Mouse (Mus musculus): ENCODE results near the gene Rapsn. TPM values are rescaled to one million over a fixed set of nuclear protein-coding genes. Genes with fewer than 3 reads are reported as not detected.
"Not testable (repeated sequence)": the region's sequence is repeated elsewhere in the genome, so short reads cannot be mapped to it uniquely, and the experiment has no call there.

Gene Rapsn
- 2.1 and 3.0 TPM in 2 replicates for polyA plus RNA-seq (2015; fragmentation: Nextera tagmentation; extraction: Ambion mirVana)

DNA sequence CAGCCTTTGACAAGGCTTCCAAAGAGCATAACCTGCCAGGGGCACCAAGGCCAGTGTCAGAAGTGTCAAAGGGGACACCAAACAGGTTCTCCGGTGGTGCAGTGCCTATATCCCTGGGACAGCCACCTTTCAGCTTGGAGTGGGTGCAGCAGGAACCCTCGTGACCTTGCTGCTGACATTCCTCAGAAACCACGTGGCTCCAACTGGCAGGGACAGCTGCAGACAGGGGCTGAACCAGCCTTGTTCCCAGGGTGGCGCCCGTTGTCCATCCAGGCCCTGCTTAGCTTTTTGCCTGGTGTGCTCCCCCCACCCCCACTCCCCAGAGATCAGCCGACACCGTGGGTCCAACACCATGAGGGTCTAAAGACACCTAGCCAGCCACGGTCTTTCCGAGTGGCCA is at the start of gene Rapsn:
Rapsn (plus strand) TSS at position 236 of the 400 bp plus-strand sequence.
- WGBS, result 72% methylated on average over 9 of the region's 9 CpGs
- ATAC-seq (ENCODE audit: low read depth), result no peak

DNA sequence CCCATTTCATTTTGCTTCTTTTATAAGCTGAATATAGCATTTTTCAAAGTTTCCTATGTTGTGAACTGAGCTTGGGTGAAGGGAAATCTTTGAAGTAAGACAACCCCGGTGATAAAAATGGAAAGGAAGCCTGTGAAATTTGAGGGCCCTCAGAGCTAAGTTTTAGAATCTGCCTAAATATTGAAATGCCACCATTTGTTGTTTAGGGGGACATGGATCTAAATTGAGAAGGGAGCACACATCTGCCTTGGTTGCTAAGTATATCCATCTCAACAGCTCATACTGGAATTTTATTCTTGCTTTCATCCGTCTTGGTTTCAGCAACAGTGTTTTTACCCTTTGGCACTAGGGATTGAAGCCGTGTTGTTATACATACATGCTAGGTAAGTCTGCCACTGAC is 49.4 kb upstream of the Rapsn start:
- WGBS, result 94% methylated on average over 3 of the region's 3 CpGs
- no peak for ATAC-seq (ENCODE audit: low read depth)
- Histone ChIP-seq H3K4me2 (no peak overlapping the region), H3K4me1 (replicated peaks) (no peaks in the 10 kb centered on the region; the same call in 1 of the 2 replicates), H3K27me3 (no peaks in the 10 kb centered on the region), H3K9ac (no peak overlapping the region), H3K36me3 (no peaks in the 10 kb centered on the region), H3K4me3 (no peak overlapping the region), H3K9me3 (no peaks in the 10 kb centered on the region), H3K27ac (replicated peaks) (no peak overlapping the region)

More for the DNA sequence above, at the start of gene Rapsn:
- no peak within 1 kb of the TSS for H3K4me3 ChIP-seq
- H3K4me1 ChIP-seq (replicated peaks), result no peaks in the 10 kb centered on the region
- H3K27ac ChIP-seq (replicated peaks), result no peak within 1 kb of the TSS
- no peaks in the 10 kb centered on the region for H3K27me3 ChIP-seq
- H3K4me2 ChIP-seq, result no peak within 1 kb of the TSS
- no peak within 1 kb of the TSS for H3K9ac ChIP-seq
- H3K9me3 ChIP-seq, result no peaks in the 10 kb centered on the region
- H3K36me3 ChIP-seq, result no peaks in the 10 kb centered on the region

DNA sequence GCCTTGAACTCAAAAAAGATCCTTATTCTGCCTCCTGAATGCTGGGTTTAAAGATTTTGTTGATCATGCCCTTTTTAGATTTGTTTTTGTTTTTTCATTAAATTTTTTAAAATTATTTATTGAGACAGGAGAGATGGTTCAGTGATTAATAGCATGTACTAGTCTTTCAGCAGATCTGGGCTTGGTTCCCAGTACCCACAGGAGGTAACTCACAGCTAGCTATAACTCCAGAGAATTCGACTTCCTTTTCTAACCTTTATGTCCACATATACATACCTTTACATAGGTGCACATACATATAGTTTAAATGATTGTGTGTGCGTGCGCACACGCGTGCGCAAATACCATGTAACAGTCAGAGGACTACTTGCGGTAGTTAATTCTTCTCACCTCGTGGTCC is 26.9 kb upstream of the Rapsn start:
- H3K36me3 ChIP-seq, result peaks cover 88% of the 10 kb centered on the region
- no peak overlapping the region for H3K9ac ChIP-seq
- H3K4me3 ChIP-seq, result no peak overlapping the region
- H3K27me3 ChIP-seq, result no peaks in the 10 kb centered on the region
- H3K4me2 ChIP-seq, result no peak overlapping the region
- H3K4me1 ChIP-seq (replicated peaks), result no peaks in the 10 kb centered on the region
- no peak for ATAC-seq (ENCODE audit: low read depth)
- WGBS, result 96% methylated on average over 8 of the region's 8 CpGs
- H3K9me3 ChIP-seq, result no peaks in the 10 kb centered on the region
- H3K27ac ChIP-seq (replicated peaks), result no peak overlapping the region

DNA sequence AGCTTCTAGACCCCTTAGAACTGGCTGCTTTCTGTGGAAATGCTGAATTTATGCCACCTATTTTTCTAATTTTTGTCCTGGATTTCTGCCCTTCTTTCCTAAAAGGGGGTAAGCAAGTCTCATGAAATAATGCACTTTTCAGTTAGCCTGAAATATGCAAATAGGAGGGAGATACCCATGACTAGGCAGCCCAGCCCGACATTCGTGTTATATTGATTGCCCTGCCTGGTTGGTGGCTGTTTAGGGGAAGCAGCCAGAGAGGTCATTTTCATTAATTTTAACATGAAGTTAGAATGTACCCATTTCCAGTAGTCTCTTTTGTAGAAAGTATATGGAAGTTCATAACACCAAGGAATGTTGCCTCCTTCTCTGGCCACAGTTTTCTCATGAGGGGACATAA is 21.5 kb upstream of the Rapsn start:
- H3K36me3 ChIP-seq, result peaks cover 79% of the 10 kb centered on the region
- no peak overlapping the region for H3K4me3 ChIP-seq
- no peak for ATAC-seq (ENCODE audit: low read depth)
- no peak overlapping the region for H3K4me2 ChIP-seq
- no peak overlapping the region for H3K9ac ChIP-seq
- no peaks in the 10 kb centered on the region for H3K9me3 ChIP-seq
- peaks cover 17% of the 10 kb centered on the region; the same call in 1 of the 2 replicates for H3K4me1 ChIP-seq (replicated peaks)
- 90% methylated on average over 2 of the region's 2 CpGs for WGBS
- H3K27ac ChIP-seq (replicated peaks), result no peak overlapping the region
- H3K27me3 ChIP-seq, result no peaks in the 10 kb centered on the region

DNA sequence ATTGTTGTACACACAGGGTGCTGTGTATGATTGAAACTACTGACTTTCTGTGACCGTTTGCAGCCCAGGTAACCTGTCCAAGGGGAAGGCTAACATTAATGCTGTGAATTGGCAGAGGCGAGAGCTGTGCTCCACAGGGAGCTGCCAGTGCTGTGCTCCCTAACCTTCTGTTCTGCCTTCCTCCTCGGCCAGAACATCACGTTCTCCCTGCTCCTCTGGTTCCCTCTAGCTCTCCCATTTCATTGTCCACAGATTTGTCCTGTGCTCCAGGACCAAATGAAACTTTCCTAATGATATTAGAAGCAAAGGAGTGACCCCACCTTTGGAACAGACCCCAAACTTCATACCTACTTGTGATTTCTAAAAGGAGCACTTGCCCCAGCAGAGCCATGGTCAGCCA is 20.0 kb upstream of the Rapsn start:
- no peaks in the 10 kb centered on the region for H3K9me3 ChIP-seq
- 86% methylated on average over 4 of the region's 4 CpGs for WGBS
- H3K36me3 ChIP-seq, result peaks cover 72% of the 10 kb centered on the region
- no peak overlapping the region for H3K4me3 ChIP-seq
- no peak overlapping the region for H3K4me2 ChIP-seq
- H3K4me1 ChIP-seq (replicated peaks), result peaks cover 17% of the 10 kb centered on the region; the same call in 1 of the 2 replicates
- H3K9ac ChIP-seq, result no peak overlapping the region
- H3K27ac ChIP-seq (replicated peaks), result no peak overlapping the region
- no peak for ATAC-seq (ENCODE audit: low read depth)
- no peaks in the 10 kb centered on the region for H3K27me3 ChIP-seq

DNA sequence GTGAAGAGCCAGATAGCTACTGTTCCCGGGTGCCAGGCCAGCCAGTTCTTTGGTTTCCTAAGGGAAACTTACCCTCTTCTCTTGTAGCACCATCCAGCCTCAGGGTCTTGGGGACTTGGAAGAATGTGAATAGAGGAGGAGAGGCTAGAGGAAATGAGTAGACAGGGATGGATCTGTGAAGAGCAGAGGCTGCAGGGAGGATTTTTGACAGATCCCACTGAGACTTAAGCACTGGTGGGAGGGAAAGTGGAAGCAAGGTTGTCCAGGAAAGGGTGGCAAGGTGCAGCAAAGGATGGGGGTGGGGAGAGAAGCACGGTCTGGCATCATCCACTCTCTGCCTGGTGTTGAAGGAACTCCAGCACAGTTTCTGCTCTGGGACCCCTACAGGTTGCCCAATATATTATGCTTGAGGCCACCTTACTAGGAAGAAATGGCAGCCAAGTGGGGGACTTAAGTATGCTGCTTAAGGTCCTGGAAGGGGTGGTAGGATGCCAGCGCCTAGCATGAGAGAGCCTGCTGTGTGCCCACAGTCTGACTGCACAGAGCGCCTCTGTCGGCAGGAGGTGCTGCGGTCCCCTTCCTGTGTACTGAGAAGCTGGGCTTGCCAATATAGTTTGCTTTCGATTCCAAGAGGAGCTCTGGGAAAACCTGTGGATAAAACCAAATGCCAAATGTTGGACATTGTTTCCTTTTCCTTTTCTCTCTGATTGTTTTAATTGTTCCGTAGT is 17.2 kb upstream of the Rapsn start:
- H3K9ac ChIP-seq, result no peak overlapping the region
- ATAC-seq (ENCODE audit: low read depth), result no peak; the same call in 1 of the 2 replicates
- peaks cover 54% of the 10 kb centered on the region for H3K36me3 ChIP-seq
- H3K27ac ChIP-seq (replicated peaks), result no peak overlapping the region
- H3K27me3 ChIP-seq, result no peaks in the 10 kb centered on the region
- peaks cover 17% of the 10 kb centered on the region; the same call in 1 of the 2 replicates for H3K4me1 ChIP-seq (replicated peaks)
- H3K9me3 ChIP-seq, result no peaks in the 10 kb centered on the region
- no peak overlapping the region for H3K4me3 ChIP-seq
- WGBS, result 72% methylated on average over 8 of the region's 8 CpGs
- H3K4me2 ChIP-seq, result no peak overlapping the region

DNA sequence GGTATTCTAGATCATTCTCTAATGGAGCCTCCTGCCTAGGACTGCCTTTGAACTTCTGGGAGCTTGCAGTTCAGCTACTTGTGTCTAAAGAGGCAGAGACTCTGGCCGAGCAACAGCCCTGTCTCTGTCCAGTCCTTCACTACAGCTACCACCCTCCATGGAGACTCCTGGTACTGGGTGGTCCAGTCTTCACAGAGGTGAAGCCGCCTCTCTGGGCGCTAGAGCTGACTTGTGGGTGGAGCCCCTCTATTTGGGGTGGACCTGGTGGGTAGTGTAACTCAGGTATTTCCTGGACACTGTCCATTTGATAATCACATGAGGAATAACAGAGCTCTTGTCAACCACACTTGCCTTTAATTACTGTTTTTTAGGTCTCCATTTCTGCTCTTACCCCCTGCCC is 15.5 kb upstream of the Rapsn start:
- no peak for ATAC-seq (ENCODE audit: low read depth)
- H3K4me3 ChIP-seq, result no peak overlapping the region
- peaks cover 17% of the 10 kb centered on the region; the same call in 1 of the 2 replicates for H3K4me1 ChIP-seq (replicated peaks)
- no peak overlapping the region for H3K27ac ChIP-seq (replicated peaks)
- no peak overlapping the region for H3K4me2 ChIP-seq
- H3K27me3 ChIP-seq, result no peaks in the 10 kb centered on the region
- no peak overlapping the region for H3K9ac ChIP-seq
- peaks cover 37% of the 10 kb centered on the region for H3K36me3 ChIP-seq
- H3K9me3 ChIP-seq, result no peaks in the 10 kb centered on the region
- WGBS, result 96% methylated on average over 3 of the region's 3 CpGs

DNA sequence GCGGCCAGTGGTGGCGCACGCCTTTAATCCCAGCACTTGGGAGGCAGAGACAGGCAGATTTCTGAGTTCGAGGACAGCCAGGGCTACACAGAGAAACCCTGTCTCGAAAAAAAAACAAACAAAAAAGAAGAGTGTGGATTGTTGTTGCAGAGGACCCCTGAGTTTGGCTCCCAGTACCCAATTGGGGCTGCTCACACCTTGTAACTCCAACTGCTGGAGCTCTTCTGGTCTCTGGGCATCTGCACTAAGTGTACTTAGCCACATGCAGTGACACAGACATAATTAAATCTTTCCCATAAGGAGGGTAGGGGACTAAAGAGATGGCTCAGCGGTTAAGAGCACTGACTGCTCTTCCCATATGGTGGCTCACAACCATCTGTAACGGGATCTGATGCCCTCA is 13.2 kb upstream of the Rapsn start:
- H3K4me3 ChIP-seq; H3K4me2 ChIP-seq; H3K9me3 ChIP-seq; H3K27ac ChIP-seq (replicated peaks); H3K9ac ChIP-seq; ATAC-seq (ENCODE audit: low read depth); H3K27me3 ChIP-seq: not testable (repeated sequence)
- 93% methylated on average over 7 of the region's 7 CpGs for WGBS
- H3K4me1 ChIP-seq (replicated peaks), result peaks cover 12% of the 10 kb centered on the region; the same call in 1 of the 2 replicates
- peaks cover 21% of the 10 kb centered on the region for H3K36me3 ChIP-seq

DNA sequence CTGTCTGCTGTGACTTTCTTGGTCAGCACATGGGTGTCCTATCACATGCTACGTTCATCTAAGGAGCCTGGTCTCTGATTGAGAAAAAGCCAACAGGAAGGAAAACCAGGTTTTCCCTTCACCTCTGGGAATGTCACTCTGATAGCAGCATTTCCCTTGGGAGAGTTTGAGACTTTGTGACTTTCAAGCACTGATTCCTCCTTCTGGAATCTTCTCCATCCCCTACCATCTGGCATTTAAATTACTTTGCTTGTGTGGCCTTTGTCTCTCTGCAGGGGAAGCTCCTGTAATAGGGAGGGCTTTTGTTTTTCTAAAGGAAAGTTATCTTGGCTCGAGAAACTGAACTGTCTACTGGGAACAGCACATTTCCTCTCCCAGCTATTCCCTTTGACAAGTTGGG is 12.3 kb upstream of the Rapsn start:
- H3K9ac ChIP-seq, result no peak overlapping the region
- no peaks in the 10 kb centered on the region for H3K9me3 ChIP-seq
- H3K27me3 ChIP-seq, result no peaks in the 10 kb centered on the region
- H3K36me3 ChIP-seq, result peaks cover 15% of the 10 kb centered on the region
- no peak overlapping the region for H3K27ac ChIP-seq (replicated peaks)
- no peak overlapping the region for H3K4me3 ChIP-seq
- peaks cover 5% of the 10 kb centered on the region; the same call in 1 of the 2 replicates for H3K4me1 ChIP-seq (replicated peaks)
- no peak overlapping the region for H3K4me2 ChIP-seq
- 57% methylated on average over 2 of the region's 2 CpGs for WGBS
- ATAC-seq (ENCODE audit: low read depth), result no peak

DNA sequence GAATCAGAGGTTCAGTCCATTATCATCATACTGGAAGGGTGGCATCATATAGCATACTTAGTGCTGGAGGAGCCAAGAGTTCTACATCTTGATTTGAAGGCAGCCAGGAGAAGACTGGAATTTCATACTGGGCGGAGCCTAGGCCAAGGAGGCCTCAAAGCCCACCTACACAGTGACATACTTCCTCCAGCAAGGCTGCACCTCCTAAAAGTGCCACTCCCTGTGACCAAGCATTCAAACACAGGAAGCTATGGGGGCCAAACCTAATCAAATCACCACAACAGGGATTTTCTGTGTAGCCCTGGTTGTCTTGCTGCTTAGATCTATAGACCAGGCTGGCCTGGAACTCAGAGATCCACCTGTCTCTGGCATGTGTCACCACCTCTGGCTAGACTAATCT is 11.5 kb upstream of the Rapsn start:
- Histone ChIP-seq H3K9ac (no peak overlapping the region), H3K4me1 (replicated peaks) (no peaks in the 10 kb centered on the region), H3K27me3 (no peaks in the 10 kb centered on the region), H3K36me3 (peaks cover 15% of the 10 kb centered on the region), H3K4me3 (no peak overlapping the region), H3K4me2 (no peak overlapping the region), H3K27ac (replicated peaks) (no peak overlapping the region), H3K9me3 (no peaks in the 10 kb centered on the region)
- 97% methylated on average over 1 of the region's 1 CpGs for WGBS
- no peak for ATAC-seq (ENCODE audit: low read depth)

DNA sequence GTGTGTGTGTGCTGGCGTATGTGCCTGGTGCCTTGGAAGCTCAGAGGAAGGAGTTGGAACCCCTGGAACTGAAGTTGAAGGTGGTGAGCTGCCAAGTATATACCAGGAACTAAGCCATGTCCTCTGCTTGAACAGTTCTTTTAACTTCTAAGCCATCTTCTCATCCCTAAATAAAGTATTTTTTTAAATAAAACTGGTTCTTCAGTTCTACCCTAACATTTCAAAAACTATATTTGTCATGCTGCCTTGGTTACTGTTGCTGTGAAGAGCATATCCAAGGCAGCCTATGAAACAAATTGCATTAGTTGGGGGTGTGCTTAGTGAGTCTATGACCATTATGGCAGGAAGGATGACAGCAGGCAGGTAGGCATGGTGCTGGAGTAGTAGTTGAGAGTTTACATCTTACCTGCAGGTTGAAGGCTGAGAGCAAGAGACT is 10.3 kb upstream of the Rapsn start:
- WGBS, result 95% methylated on average over 1 of the region's 1 CpGs
- H3K9me3 ChIP-seq, result no peaks in the 10 kb centered on the region
- no peak overlapping the region for H3K4me3 ChIP-seq
- H3K27ac ChIP-seq (replicated peaks), result no peak overlapping the region
- no peaks in the 10 kb centered on the region for H3K27me3 ChIP-seq
- no peak overlapping the region for H3K4me2 ChIP-seq
- H3K4me1 ChIP-seq (replicated peaks), result no peaks in the 10 kb centered on the region
- no peak overlapping the region for H3K9ac ChIP-seq
- no peak for ATAC-seq (ENCODE audit: low read depth)
- peaks cover 9% of the 10 kb centered on the region for H3K36me3 ChIP-seq

DNA sequence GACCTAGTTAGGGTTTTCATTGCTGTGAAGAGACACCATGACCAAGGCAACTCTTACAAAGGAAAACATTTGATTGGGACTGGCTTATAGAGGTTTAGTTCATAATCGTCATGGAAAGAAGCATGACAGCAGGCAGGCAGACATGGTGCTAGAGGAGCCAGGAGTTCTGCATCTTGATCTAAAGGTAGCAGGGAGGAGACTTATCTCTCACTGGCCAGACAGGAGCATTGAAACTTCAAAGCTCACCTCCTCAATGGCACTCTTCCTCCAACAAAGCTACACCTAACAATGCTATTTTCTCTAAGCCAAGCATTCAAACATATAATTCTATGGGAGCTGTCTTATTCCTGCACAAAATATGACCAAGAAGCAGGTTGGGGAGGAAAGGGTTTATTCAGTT is 8.9 kb upstream of the Rapsn start:
- WGBS, result 94% methylated on average over 1 of the region's 1 CpGs
- no peaks in the 10 kb centered on the region for H3K4me1 ChIP-seq (replicated peaks)
- H3K4me3 ChIP-seq, result no peak overlapping the region
- H3K36me3 ChIP-seq, result no peaks in the 10 kb centered on the region
- no peak overlapping the region for H3K9ac ChIP-seq
- no peaks in the 10 kb centered on the region for H3K27me3 ChIP-seq
- H3K27ac ChIP-seq (replicated peaks), result no peak overlapping the region
- no peaks in the 10 kb centered on the region for H3K9me3 ChIP-seq
- ATAC-seq (ENCODE audit: low read depth), result no peak
- H3K4me2 ChIP-seq, result no peak overlapping the region
